Mouse (Mus musculus) forebrain, embryonic 15.5 days (tissue): Measurements from ENCODE around the gene Hsd11b1. TPM values are rescaled to one million over a fixed set of nuclear protein-coding genes. Genes with fewer than 3 reads are reported as not detected.

Experiments used
- ATAC-seq: fragments of 200-750 bp; cut with Nextera tagmentation; replicated peaks from 2 replicates; pipeline ENCODE4 v1.8.0; 2017; ENCODE audit warnings: mild to moderate bottlenecking, moderate TSS enrichment, moderate library complexity
- H3K27ac ChIP-seq: fragments of 300-500 bp; sonication (generic); replicated peaks from 2 replicates; pipeline ENCODE4 v1.5.1; 2015; ENCODE audit warnings: mild to moderate bottlenecking, inconsistent platforms
- H3K27me3 ChIP-seq: fragments of 300-500 bp; sonication (generic); 2 replicates; pipeline ENCODE4 v1.6.1; 2015; ENCODE audit warnings: inconsistent platforms
- H3K36me3 ChIP-seq: fragments of 300-500 bp; sonication (generic); 2 replicates; pipeline ENCODE4 v1.6.1; 2015; ENCODE audit warnings: mild to moderate bottlenecking, inconsistent platforms
- H3K4me1 ChIP-seq: fragments of 300-500 bp; sonication (generic); 2 replicates; pipeline ENCODE4 v1.6.1; 2015; ENCODE audit warnings: inconsistent platforms
- H3K4me2 ChIP-seq: fragments of 300-500 bp; sonication (generic); replicated peaks from 2 replicates; pipeline ENCODE4 v1.6.1; 2015; ENCODE audit warnings: mild to moderate bottlenecking, inconsistent platforms
- H3K4me3 ChIP-seq: fragments of 300-500 bp; sonication (generic); 2 replicates; pipeline ENCODE4 v1.5.1; 2015; ENCODE audit warnings: mild to moderate bottlenecking, inconsistent platforms
- H3K9ac ChIP-seq: fragments of 300-500 bp; sonication (generic); replicated peaks from 2 replicates; pipeline ENCODE4 v1.6.1; 2015; ENCODE audit warnings: mild to moderate bottlenecking, inconsistent platforms
- H3K9me3 ChIP-seq: fragments of 300-500 bp; sonication (generic); 2 replicates; pipeline ENCODE4 v1.6.1; 2016; ENCODE audit warnings: inconsistent platforms
- WGBS: fragments of 180-500 bp; shearing (Covaris S2); methylation state at CpG from one replicate; pipeline ENCODE4 v1.1.7; 2015; ENCODE audit warnings: mixed read lengths; 5-methylcytosine and 5-hydroxymethylcytosine counted together
- polyA plus RNA-seq: library from polyadenylated mRNA; unstranded; fragments of >200 nt; fragmentation: Nextera tagmentation; extraction: Ambion mirVana; gene quantifications from 2 replicates; pipeline ENCODE4 v1.2.1, GENCODE M21; 2015

Hsd11b1 gene
- polyA plus RNA-seq, 1 experiment from 2014 or later, result 0.67 TPM

GRCm38 (mm10) chr1:193191675-193192283, 72.1 kb downstream of the Hsd11b1 start:
- H3K4me2 ChIP-seq, result no peak overlapping the region
- H3K9ac ChIP-seq, result no peak overlapping the region
- peaks cover 18% of the 10 kb centered on the region for H3K4me1 ChIP-seq
- no peaks in the 10 kb centered on the region for H3K9me3 ChIP-seq
- no peaks in the 10 kb centered on the region for H3K27me3 ChIP-seq
- WGBS, result 87% methylated on average over 7 of the region's 7 CpGs
- no peak for ATAC-seq
- no peaks in the 10 kb centered on the region for H3K36me3 ChIP-seq
- H3K4me3 ChIP-seq, result no peak overlapping the region
- no peak overlapping the region for H3K27ac ChIP-seq

- Histone ChIP-seq H3K4me2 (no peak overlapping the region), H3K27ac (peak overlapping the region; percentile 58), H3K4me3 (no peak overlapping the region), H3K27me3 (no peaks in the 10 kb centered on the region), H3K4me1 (peaks cover 18% of the 10 kb centered on the region), H3K36me3 (no peaks in the 10 kb centered on the region), H3K9ac (no peak overlapping the region), H3K9me3 (no peaks in the 10 kb centered on the region)
- WGBS, result 60% methylated on average over 3 of the region's 3 CpGs
- peak; percentile 14; the same call in 1 of the 2 replicates for ATAC-seq
Measured at GRCm38 (mm10) chr1:193189771-193190170, 74.1 kb downstream of the Hsd11b1 start.

GRCm38 (mm10) chr1:193189151-193189621, 74.7 kb downstream of the Hsd11b1 start:
- peak; percentile 96 for ATAC-seq
- H3K27me3 ChIP-seq, result no peaks in the 10 kb centered on the region
- H3K27ac ChIP-seq, result peak overlapping the region; percentile 58
- H3K9ac ChIP-seq, result no peak overlapping the region
- no peak overlapping the region for H3K4me2 ChIP-seq
- peaks cover 18% of the 10 kb centered on the region for H3K4me1 ChIP-seq
- no peak overlapping the region for H3K4me3 ChIP-seq
- H3K36me3 ChIP-seq, result no peaks in the 10 kb centered on the region
- WGBS, result 12% methylated on average over 9 of the region's 9 CpGs
- no peaks in the 10 kb centered on the region for H3K9me3 ChIP-seq

GRCm38 (mm10) chr1:193188257-193188656, 75.6 kb downstream of the Hsd11b1 start:
- WGBS, result 87% methylated on average over 6 of the region's 6 CpGs
- H3K27me3 ChIP-seq, result no peaks in the 10 kb centered on the region

GRCm38 (mm10) chr1:193181104-193181503, 82.8 kb downstream of the Hsd11b1 start:
- WGBS, result 90% methylated on average over 3 of the region's 3 CpGs

More at GRCm38 (mm10) chr1:193188257-193188656, 75.6 kb downstream of the Hsd11b1 start:
- H3K9ac ChIP-seq, result no peak overlapping the region
- no peak overlapping the region for H3K4me2 ChIP-seq
- H3K4me3 ChIP-seq, result no peak overlapping the region
- H3K36me3 ChIP-seq, result no peaks in the 10 kb centered on the region
- ATAC-seq, result no peak
- no peaks in the 10 kb centered on the region for H3K9me3 ChIP-seq
- H3K27ac ChIP-seq, result peak overlapping the region; percentile 58; the same call in 1 of the 2 replicates
- peaks cover 18% of the 10 kb centered on the region for H3K4me1 ChIP-seq

GRCm38 (mm10) chr1:193174143-193174733, 89.6 kb downstream of the Hsd11b1 start:
- Histone ChIP-seq H3K9me3 (no peaks in the 10 kb centered on the region), H3K4me3 (peak overlapping the region; percentile 60), H3K4me2 (peak overlapping the region; percentile 94), H3K27ac (no peak overlapping the region), H3K9ac (peak overlapping the region; percentile 77; the same call in 1 of the 2 replicates), H3K4me1 (peaks cover 37% of the 10 kb centered on the region), H3K36me3 (no peaks in the 10 kb centered on the region), H3K27me3 (no peaks in the 10 kb centered on the region)
- ATAC-seq, result no peak
- WGBS, result 92% methylated on average over 13 of the region's 13 CpGs

More at GRCm38 (mm10) chr1:193181104-193181503, 82.8 kb downstream of the Hsd11b1 start:
- no peaks in the 10 kb centered on the region for H3K9me3 ChIP-seq
- H3K4me3 ChIP-seq, result no peak overlapping the region
- H3K9ac ChIP-seq, result no peak overlapping the region
- no peaks in the 10 kb centered on the region for H3K36me3 ChIP-seq
- H3K4me1 ChIP-seq, result no peaks in the 10 kb centered on the region
- no peak overlapping the region for H3K27ac ChIP-seq
- H3K27me3 ChIP-seq, result no peaks in the 10 kb centered on the region
- no peak for ATAC-seq
- no peak overlapping the region for H3K4me2 ChIP-seq

- 22% methylated on average over 9 of the region's 9 CpGs for WGBS
- H3K27me3 ChIP-seq, result no peaks in the 10 kb centered on the region
Measured at GRCm38 (mm10) chr1:193173810-193174129, 90.1 kb downstream of the Hsd11b1 start.

GRCm38 (mm10) chr1:193172991-193173809, 90.7 kb downstream of the Hsd11b1 start:
- Histone ChIP-seq H3K9ac (peak overlapping the region; percentile 77), H3K4me1 (peaks cover 37% of the 10 kb centered on the region), H3K27ac (peak overlapping the region; percentile 83), H3K36me3 (no peaks in the 10 kb centered on the region), H3K4me2 (peak overlapping the region; percentile 94), H3K27me3 (no peaks in the 10 kb centered on the region), H3K4me3 (peak overlapping the region; percentile 60), H3K9me3 (no peaks in the 10 kb centered on the region)
- peak; percentile 99 for ATAC-seq
- WGBS, result under 1% methylated on average over 48 of the region's 48 CpGs

More at GRCm38 (mm10) chr1:193173810-193174129, 90.1 kb downstream of the Hsd11b1 start:
- H3K27ac ChIP-seq, result peak overlapping the region; percentile 83
- peaks cover 37% of the 10 kb centered on the region for H3K4me1 ChIP-seq
- H3K36me3 ChIP-seq, result no peaks in the 10 kb centered on the region
- peak overlapping the region; percentile 77 for H3K9ac ChIP-seq
- H3K9me3 ChIP-seq, result no peaks in the 10 kb centered on the region
- no peak for ATAC-seq
- H3K4me3 ChIP-seq, result peak overlapping the region; percentile 60
- peak overlapping the region; percentile 94 for H3K4me2 ChIP-seq

Other genes with a start within 250 kb of the Hsd11b1 start
- gene Syt14, start 228.3 kb downstream of the Hsd11b1 start, polyA plus RNA-seq, result 8.5 and 8.7 TPM in 2 replicates
- gene Diexf, start 133.8 kb downstream of the Hsd11b1 start, polyA plus RNA-seq, result 11.2 and 11.5 TPM in 2 replicates
- 0.52 and 0.79 TPM in 2 replicates for gene Irf6, start 111.0 kb downstream of the Hsd11b1 start, polyA plus RNA-seq
- gene A130010J15Rik, start 96.0 kb downstream of the Hsd11b1 start, polyA plus RNA-seq, result 14.2 and 15.7 TPM in 2 replicates
- gene Traf3ip3, start 62.4 kb downstream of the Hsd11b1 start, polyA plus RNA-seq, result 1.3 TPM in 2 replicates
- gene Lamb3, start 56.4 kb downstream of the Hsd11b1 start, polyA plus RNA-seq, result 0.41 and 0.62 TPM in 2 replicates
- 5.1 and 5.3 TPM in 2 replicates for gene G0s2, start 9.1 kb upstream of the Hsd11b1 start, polyA plus RNA-seq
- 43.6 and 44.8 TPM in 2 replicates for gene Camk1g, start 106.2 kb upstream of the Hsd11b1 start, polyA plus RNA-seq